Mouse (Mus musculus): ENCODE measurements at regions not wholly inside any gene's neighbourhood (a gene's known extent, or its start where the extent isn't known, plus 50 kb on each side); places are given as distances from the start of the nearest gene placed in this dataset.
A peak's percentile ranks its signal among the peaks of the same experiment; 100 is the strongest.

GRCm38 (mm10) chr2:170294657-170295056 lies 133.0 kb downstream of the Bcas1 start:
- no peak for DNase-seq

DNA sequence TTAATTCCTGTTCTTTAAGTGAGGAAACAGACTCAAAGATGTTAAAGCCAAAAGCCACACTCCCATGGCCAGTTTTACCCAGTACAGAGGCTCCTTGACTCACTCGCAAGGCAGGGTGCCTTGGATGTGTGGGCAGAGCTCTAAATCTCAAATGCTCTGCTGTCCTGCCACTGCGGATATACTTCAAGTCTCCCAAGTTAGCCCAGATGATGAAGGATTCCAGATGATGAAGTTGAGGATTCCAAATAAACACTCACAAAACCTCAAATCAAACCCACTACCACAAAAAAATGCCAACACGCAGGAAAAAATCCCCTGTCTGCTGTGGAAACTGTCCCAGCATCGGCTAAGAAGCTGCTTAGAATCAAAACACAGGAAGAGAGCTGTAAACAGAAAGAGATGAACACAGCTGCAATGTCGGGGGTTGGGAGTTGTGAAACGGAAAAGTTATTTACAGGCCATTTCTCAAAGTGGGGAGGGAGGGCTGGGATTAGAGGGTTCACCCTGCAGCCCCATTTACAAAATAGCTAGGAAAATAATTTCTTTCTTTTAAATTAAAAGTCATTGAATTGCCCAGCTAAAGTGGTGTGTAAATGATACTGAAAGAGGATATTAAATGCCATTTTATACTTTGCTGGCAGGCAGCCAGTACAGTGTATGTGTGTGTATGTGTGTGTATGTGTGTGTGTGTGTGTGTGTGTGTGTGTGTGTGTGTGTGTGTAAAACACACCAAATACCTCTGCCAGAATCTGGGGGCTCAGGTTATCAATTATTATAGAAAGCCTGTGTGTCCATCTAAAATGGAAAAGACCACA lies 135.6 kb downstream of the Bcas1 start:
- no peak for DNase-seq

DNA sequence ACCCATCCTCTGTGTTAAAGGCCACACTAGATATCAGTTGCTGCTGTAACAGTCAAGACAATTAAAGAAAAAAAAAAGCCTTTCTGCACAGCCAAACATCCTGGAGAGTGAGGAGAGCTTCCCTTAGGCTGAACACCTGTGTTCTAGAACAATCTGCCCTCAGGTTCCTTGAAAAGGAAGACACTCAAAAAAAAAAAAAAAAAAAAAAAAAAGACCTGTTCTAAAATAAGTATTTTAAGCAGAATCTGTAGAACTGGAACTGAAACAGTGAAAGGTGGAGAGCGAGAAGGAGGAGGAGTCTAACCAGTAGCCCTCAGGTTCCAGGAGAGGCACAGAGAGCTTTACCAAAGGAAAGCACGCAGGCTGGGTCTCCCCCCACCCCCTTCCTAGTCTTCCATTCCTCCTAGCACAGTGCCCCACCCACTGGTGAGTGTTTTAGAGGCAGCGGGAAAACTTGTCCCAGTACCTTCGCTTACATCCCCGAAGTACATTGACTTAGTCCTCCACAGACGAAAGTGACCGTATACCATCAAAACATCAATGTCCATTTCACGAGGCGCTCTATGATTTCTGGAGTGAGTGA lies 138.2 kb downstream of the Bcas1 start:
- no peak for DNase-seq

GRCm38 (mm10) chr2:170288787-170289186 lies 138.9 kb downstream of the Bcas1 start:
- DNase-seq: no peak

DNA sequence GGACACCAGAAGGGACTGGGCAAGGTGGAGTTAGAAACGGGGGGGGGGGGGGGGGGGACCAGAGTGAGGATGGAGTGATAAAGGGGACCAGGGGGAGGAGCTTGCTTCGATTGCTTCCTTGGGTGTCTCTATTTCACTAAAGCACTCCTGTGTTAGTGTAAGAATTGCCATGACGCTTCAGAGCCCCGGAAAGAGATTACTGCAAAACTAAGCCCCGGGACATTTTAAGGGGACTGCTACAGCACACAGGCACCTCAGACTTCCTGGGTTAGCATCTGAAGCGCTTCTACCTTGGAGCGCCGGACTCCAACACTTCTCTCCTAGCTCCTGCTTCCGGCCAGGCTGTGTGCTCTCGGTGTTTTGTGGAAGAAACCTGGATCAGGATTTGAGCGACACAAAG lies 139.4 kb downstream of the Bcas1 start:
- DNase-seq: no peak

GRCm38 (mm10) chr2:170287301-170287885 lies 139.5 kb upstream of the Zfp217 start:
- DNase-seq: peak; percentile 64 to 75

DNA sequence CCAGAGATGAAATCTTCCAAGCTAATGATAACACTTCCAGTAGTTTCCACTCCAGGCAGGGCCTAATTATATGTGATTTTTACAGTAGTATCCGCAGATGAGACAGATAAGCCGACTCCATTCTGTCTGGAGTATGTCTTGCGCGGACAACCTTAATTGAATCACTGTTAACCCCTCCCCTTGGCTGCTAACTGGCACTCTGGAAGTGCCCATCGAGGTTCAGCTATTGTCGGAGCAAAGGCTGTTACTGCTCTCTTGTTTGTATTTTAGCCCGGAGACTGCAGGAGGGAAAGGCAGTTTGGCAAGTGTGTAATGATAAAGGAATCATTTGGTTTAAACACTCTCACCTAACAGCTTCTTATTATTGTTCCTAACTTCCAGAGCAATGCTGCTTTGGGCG lies 138.9 kb upstream of the Zfp217 start:
- DNase-seq: no peak

DNA sequence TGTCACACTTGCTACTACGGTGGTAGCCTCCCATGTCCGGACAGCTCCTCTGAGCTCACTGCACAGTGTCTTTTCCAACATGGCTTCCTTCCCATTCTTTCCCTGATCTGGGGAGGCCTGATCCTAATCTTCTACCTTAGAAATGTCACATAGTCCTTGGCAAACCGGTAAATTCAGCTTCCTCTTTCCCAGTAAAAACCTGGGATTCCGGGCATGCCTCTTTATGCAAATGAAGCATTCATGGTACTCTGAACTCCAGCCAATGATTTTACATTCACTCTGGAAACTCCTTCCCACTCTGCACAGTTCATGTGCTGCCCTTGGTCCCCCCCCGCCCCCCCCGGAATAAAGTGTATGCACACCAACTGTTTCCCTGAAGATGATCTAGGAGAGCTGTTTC lies 134.6 kb upstream of the Zfp217 start:
- DNase-seq: no peak

- DNase-seq: no peak
Observed at GRCm38 (mm10) chr2:170281311-170282008, 133.6 kb upstream of the Zfp217 start.

- DNase-seq: no peak
Observed at GRCm38 (mm10) chr2:170280733-170281132, 132.8 kb upstream of the Zfp217 start.

- no peak for DNase-seq
Observed at GRCm38 (mm10) chr2:170277896-170278295, 130.0 kb upstream of the Zfp217 start.

DNA sequence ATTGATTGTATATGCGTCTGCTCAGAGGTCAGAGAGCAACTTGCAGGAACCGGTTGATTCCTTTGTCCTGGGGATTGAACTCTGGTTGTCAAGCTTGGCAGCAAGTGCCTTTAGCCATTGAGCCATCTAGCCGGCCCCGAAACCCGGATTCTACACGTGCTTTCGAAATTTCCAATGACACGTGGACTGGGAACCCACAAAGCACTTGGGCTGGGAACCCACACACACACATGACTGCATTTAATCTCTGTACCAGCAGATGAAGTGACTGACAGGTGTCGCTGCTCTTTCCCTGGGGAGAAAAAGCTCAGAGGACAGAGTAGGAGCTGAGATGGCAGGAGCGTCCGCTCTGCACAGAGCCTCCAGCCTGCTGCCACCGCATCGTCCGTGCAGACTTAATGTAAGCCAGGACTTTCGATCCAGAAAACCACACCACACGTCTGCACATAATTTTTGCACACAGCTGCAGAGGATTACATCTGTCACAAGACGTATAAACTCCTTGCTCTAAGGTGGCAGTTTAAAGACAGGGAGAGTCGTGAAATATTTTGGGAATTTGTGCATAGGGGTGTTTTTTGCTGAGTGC lies 129.4 kb upstream of the Zfp217 start:
- DNase-seq: no peak

DNA sequence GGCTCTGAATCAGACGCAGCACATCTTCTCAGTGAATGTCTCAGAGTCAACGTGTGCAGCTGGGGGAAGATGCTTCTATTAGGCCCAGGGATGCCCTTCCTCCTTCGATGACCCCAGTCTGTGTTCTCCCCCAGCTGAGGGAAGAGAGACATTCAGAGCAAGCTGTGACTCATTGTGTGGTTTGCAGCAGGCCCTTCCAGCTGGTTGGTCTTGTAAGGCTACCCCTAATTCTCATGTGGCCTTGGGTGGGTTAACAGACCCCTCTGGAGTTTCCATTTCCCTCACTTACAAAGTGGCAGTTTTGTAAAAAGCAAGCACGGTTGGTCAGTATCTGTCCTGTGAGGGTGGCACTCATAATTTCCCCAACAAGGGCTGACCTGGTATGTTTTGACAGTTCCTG lies 127.8 kb upstream of the Zfp217 start:
- DNase-seq: no peak

DNA sequence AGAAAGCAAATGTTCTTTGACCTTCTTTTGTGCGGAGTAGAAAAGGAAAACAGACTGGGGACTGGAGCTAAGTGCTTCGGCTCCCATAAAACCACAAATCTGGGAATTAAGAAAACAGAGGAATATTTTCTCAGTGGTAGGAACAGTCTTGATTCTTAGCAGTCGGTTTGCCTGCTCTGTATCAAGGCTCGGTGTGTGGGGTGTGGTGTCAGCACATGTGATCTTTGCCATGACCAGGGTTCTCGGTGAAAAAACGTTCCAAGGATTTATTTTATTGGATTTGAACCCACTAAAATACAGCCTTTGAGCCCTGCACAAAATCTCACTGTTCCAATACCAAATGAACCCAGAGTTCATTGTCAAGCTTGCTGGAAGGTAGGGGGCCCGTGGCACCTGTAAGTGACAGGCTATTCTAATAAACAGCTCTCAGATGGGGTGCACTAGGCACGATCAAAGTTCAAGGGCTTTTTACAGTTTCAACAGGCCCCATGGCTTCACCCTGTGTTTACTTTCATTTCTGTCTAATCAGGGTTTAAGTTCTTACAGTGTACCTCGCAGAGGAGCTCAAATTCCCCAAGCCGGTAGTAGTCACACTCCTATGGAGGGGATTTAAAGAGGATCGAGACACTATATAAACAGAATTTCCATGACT lies 122.1 kb upstream of the Zfp217 start:
- no peak for DNase-seq

GRCm38 (mm10) chr2:170268080-170268479 lies 120.2 kb upstream of the Zfp217 start:
- DNase-seq: peak; percentile 44 to 55

DNA sequence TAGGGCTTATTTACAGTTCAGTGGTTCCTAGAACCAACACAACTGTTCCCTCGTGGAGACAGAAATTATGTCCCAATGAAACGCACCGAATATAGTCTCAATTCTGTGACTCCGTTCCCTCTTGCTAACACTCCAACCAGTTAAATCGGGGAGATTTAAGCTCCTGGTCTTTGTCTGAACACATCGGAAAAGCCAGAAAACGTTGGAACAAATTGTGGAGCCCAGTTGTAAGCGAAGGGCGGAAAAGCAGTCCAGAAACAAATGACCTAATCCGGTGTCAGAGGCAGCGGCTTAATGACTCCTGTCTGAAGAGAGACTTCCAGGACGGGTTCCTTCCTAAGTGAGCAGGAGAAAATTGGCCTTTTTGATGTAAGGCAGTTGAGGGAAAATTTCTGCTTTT lies 119.2 kb upstream of the Zfp217 start:
- peak in 1 of 2 experiments; percentile 58 for DNase-seq

GRCm38 (mm10) chr2:170266407-170267101 lies 118.7 kb upstream of the Zfp217 start:
- peak in 1 of 2 experiments; percentile 57 for DNase-seq

DNA sequence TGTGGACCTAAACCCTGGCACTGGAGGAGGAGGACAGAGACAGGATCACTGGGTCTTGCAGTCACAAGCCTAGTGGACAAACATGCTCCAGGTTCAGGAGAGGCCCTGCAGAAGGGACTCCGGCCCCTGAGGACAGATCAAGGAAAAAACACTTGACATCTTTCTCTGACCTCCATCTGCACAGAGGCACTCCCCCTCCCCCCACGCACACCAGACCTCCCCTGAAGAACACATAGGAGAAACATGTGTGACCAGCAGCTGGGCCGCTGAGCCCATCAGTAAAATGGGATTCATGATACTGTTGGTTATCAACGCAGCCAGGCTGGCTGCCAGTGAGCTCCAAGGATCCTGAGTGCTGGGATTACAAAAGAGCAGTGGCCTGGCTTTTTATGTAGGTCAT lies 115.7 kb upstream of the Zfp217 start:
- no peak for DNase-seq

- no peak for DNase-seq
Observed at GRCm38 (mm10) chr2:170261191-170261590, 113.3 kb upstream of the Zfp217 start.

GRCm38 (mm10) chr2:170259662-170260457 lies 112.0 kb upstream of the Zfp217 start:
- no peak for DNase-seq

DNA sequence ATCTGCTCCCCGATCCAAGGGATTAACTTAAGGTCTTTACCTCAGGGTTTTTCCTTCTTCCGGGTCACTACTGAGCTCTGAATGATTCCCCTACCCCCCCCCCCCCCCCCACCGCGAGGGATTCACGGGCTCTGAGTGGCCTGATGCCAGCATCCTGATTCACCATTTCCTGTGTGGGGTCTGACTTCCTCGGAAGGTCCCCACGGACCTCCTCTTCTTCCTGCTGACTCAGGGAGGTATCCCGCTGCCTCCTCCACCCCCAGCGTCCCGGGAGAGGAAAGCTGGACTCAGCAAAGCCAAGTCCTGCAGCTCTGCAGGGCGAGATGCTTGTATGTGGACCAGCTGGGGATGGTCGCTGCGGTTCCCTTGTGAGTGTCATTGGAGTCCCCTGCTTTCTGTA lies 110.5 kb upstream of the Zfp217 start:
- no peak for DNase-seq
